Mouse (Mus musculus): Measurements from ENCODE around the gene Fbxo4. TPM values are rescaled to one million over a fixed set of nuclear protein-coding genes. Genes with fewer than 3 reads are reported as not detected.

Gene Fbxo4
- total RNA-seq, 2 experiments from 2014 or later: 17.1 to 21.4 TPM

GRCm38 (mm10) chr15:3982732-3983131, 3.4 kb upstream of the Fbxo4 start:
- peak; percentile 68 for ATAC-seq (ENCODE audit: poor library complexity, severe bottlenecking)

GRCm38 (mm10) chr15:3979871-3980270, 498 bp upstream of the Fbxo4 start:
- no peak for ATAC-seq (ENCODE audit: poor library complexity, severe bottlenecking)

GRCm38 (mm10) chr15:3978279-3978678, 1.1 kb downstream of the Fbxo4 start:
- no peak for ATAC-seq (ENCODE audit: poor library complexity, severe bottlenecking)

GRCm38 (mm10) chr15:3973300-3973699, 6.1 kb downstream of the Fbxo4 start:
- ATAC-seq (ENCODE audit: poor library complexity, severe bottlenecking): no peak

- ATAC-seq (ENCODE audit: poor library complexity, severe bottlenecking): no peak
These were observed 9.2 kb downstream of the Fbxo4 start for GRCm38 (mm10) chr15:3970193-3970592.

- ATAC-seq (ENCODE audit: poor library complexity, severe bottlenecking): no peak
These were observed 9.6 kb downstream of the Fbxo4 start for GRCm38 (mm10) chr15:3969743-3970142.

GRCm38 (mm10) chr15:3962251-3962650, 17.1 kb downstream of the Fbxo4 start:
- no peak for ATAC-seq (ENCODE audit: poor library complexity, severe bottlenecking)

GRCm38 (mm10) chr15:3960094-3960493, 19.3 kb downstream of the Fbxo4 start:
- ATAC-seq (ENCODE audit: poor library complexity, severe bottlenecking): no peak

GRCm38 (mm10) chr15:3957982-3958381, 21.4 kb downstream of the Fbxo4 start:
- peak; percentile 70 for ATAC-seq (ENCODE audit: poor library complexity, severe bottlenecking)

- ATAC-seq (ENCODE audit: poor library complexity, severe bottlenecking): peak; percentile 43; the same call in 1 of the 2 replicates
These were observed 24.4 kb downstream of the Fbxo4 start for GRCm38 (mm10) chr15:3954971-3955370.

GRCm38 (mm10) chr15:3938132-3938531, 41.2 kb downstream of the Fbxo4 start:
- ATAC-seq (ENCODE audit: poor library complexity, severe bottlenecking): no peak

GRCm38 (mm10) chr15:3936056-3936455, 43.3 kb downstream of the Fbxo4 start:
- no peak for ATAC-seq (ENCODE audit: poor library complexity, severe bottlenecking)

- ATAC-seq (ENCODE audit: poor library complexity, severe bottlenecking): no peak
These were observed 45.9 kb downstream of the Fbxo4 start for GRCm38 (mm10) chr15:3933466-3933865.

GRCm38 (mm10) chr15:3931931-3932330, 47.4 kb downstream of the Fbxo4 start:
- ATAC-seq (ENCODE audit: poor library complexity, severe bottlenecking): no peak

Other genes starting within 250 kb of the Fbxo4 start
- 37.9 and 39.1 TPM in 2 replicates for gene AW549877, start 16.2 kb upstream of the Fbxo4 start, total RNA-seq (2015)
- gene AW549877, start 16.2 kb upstream of the Fbxo4 start, total RNA-seq (2017): 11.5 and 14.6 TPM in 2 replicates
- 43.5 and 48.2 TPM in 2 replicates for gene Oxct1, start 46.8 kb upstream of the Fbxo4 start, total RNA-seq (2015)
- 176 and 187 TPM in 2 replicates for gene Oxct1, start 46.8 kb upstream of the Fbxo4 start, total RNA-seq (2017)

Measured in megakaryocyte, adult 5-6 weeks (primary cell).